Mouse (Mus musculus): ENCODE data around the gene Sgms1.

Sgms1 gene

DNA sequence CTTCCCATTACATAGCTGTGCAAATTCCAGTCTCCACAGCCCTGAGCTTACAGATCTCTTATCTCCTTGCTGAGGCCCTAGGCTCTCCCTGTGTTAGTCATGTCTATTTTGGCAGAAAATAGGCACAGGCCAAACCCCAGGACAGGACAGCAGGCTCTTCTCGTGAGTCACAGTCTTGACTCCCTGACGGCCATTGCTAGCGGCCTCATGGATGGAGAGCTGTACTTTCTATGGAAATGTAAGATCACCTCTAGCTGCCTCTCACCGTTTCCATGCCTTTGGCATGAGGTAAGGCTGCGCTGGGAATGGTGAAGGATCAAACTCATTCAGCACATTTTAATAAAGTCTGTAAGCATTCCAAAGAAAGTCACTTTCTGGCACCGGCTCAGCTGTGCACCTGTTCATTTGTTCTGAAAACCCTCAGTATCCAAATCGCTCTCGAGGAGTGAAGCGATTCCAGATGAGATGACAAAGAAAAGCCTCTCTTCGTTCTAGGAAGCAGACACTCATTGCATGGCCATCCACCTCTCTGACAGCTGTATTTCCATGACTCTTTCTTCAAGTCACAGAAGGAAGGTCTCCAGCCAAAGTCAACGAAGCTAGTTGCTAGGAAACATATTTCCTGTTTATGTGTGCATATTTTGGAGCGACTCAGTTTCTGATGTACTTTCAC is 97.3 kb downstream of the Sgms1 start:
- peak; percentile 57 to 66 for DNase-seq

DNA sequence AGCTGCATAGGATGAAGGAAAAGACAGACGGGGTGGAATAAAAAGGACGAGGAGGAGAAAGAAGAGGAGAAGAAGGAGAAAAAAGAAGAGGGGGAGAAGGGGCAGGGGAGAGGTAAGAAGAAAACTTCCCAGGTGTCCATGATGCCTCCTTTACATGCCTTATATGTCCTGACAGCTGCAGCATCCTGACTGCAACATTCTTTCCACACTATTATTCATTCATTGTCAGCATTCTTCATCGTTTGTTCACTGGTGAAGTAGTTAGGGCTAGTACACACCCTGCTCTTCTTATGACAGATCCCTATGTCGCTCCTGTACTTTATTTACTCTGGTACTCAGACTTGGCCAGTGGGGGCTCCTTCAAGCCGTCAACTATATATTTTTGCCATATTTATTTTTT is 98.4 kb downstream of the Sgms1 start:
- DNase-seq, result no peak

DNA sequence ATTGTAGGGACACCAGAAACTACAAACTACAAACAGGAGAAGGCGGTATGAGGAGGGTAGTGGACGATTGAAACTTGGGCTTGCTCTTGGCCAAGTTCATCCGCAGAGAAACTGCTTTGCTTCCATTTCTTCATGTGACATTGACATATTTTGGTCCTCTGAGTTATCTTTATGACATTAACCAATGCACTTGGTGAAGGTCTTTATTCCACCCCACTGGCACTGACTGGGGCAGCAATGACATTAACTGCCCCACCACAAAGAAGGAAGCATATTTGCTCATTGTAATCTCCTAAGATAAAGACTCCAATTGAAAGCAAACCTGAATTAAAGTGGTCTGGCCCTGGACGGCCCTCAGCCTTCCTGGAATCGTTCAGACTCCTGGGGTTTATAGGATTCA is 100.6 kb downstream of the Sgms1 start:
- DNase-seq, result no peak

DNA sequence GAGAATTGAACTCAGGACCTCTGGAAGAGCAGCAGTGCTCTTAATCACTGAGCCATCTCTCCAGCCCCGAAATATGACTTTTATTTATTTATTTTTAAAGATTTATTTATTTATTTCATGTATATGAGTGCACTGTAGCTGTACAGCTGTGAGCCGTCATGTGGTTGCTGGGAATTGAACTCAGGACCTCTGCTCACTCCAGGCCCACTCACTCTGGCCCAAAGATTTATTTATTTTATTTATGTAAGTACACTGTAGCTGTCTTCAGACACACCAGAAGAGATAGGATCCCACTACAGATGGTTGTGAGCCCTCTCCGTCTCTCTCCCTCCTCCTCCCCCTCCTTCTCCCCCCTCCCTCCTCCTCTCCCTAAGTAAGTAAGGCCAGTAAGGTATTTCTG is 101.7 kb downstream of the Sgms1 start:
- DNase-seq, result no peak

DNA sequence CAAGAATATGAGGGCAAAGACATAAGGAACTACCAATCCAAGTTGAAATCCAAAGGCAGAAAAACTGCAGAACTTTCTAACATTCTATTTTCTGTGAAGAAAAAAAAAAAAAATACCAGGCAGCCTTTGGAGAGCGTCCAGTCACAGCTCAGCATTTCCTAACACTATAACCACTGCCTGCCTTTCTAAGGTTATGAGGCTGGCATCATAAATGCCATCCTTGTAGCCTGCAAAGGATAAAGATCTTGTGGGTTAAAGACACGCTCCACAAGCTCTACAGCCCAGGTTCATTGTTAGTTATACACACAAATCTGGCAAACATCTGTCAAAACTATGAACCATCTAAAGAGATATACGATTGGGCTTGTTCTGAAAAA is 104.1 kb downstream of the Sgms1 start:
- DNase-seq, result no peak

DNA sequence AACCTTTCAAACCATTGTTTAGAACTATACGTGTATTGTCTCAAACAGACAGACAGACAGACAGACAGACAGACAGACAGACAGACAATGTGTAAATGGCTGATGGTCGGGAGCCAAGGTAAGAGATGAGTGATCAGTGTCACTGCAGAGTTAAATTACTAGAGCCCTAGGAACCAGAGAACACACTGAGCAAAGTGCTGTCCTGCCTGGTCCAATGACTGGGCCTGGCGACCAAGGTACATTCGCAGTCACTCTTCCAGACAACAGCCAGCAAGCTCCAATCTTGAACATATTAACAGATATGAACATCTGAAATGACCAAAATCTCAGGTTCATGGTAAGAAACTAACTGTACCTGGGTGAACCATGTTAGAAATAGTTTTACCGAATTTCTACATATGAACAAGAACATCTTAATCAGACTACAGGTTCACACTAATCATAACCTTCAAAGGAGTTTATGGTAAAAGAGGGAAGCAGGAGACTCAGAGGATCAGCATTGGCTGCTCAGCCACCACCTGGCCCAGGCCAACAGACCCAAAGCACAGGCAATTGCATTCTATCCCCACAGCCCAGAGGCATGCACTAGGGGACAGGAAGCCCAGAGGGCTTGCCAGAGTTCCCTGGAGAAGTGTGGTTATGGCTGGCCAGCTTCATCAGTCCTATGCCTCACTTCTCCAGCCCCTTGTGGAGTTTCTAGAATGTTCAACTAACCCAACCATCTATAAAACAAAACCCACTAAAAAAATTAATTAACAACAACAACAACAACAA is 104.6 kb downstream of the Sgms1 start:
- no peak for DNase-seq

DNA sequence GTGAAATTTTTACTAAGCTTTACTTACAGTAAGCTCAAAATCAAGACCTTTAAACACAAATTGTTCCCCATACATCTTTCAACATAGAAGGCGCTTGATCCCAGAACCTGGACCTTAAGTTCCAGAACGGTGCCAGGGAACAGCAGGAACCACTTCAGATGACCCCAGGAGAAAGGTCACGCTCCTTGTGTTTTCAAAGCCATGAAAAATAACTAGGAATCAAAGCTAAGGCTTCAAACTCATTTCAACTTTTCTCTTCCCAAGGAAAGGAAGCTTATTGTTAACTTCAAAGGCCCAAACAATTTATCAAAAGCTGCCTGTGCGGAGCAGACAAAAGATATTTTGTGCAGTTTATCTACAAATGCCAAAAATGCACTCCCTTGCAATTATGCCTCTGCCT is 107.6 kb downstream of the Sgms1 start:
- no peak for DNase-seq

DNA sequence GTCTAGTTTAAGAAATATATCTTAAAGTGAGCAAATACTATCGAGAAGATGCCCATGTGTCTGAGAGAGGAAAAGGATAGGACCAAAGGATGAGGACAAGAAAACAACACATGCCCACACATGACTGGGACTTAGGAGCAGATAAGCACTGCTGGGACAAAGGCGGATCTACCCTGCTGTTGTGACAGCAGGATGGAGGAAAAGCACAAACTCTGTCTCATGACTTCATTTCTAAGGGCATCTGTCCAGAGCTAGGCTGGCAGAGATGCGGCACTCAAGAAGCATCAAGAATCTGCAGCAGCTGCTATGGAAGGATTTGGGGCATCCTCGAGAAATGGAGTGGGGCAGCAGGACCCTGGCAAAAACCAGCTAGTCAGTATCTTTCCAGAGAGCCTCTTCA is 109.1 kb downstream of the Sgms1 start:
- DNase-seq, result no peak

DNA sequence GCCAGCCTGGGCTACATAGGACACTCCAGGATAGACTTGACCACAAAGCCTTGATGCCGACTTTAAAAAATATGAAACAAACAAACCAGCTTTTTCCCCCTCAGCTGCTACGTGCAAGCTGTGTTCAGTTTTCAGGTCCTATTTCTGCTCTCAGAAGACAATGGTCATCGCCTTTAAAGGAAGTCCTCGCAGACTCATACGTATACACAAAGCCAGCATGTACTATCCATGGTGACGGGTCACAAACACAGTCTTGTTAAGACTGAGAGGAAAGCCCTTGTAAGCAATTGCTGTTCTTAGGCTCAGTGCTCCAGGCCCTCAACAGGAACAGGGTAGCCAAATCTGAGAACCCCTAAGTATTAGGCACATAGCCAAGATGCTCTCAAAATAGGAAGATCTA is 110.1 kb downstream of the Sgms1 start:
- no peak for DNase-seq

DNA sequence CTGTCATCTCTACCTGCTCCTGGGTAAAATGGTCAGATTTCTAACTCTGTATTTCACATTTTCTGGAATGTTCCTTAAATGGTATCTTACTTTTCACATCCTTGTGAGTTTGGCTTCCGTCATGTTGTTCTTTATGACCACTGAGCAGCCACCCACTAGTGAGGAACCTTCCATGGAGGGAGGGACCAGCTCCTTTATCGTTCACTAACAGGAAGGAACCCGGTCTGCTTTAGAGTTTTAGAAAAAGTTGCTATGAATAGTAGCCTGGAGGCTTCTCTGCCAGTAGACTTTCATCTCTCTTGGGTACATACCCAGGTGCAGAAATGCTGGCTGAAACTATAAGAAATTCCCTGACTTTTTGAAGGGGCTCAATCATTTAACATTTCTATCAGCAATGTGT is 111.6 kb downstream of the Sgms1 start:
- no peak for DNase-seq

DNA sequence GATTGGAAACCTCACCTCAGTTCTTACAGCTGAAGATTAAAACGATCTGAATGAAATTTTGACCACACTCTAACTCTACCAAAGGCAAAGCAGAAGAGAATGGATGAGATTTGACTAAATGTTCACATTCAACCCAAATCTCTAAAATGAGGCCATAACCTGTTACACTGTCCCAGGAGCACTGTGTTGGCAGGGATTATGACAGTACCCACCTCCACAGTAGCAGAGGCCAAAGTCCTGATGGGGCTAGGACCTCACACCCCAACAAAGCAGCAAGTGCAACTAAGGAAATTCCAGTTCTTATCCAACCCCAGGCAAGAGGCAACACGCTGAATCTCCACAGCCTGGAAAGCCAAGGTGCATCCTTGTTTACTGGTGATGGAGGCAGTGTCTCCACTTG is 112.2 kb downstream of the Sgms1 start:
- no peak for DNase-seq

DNA sequence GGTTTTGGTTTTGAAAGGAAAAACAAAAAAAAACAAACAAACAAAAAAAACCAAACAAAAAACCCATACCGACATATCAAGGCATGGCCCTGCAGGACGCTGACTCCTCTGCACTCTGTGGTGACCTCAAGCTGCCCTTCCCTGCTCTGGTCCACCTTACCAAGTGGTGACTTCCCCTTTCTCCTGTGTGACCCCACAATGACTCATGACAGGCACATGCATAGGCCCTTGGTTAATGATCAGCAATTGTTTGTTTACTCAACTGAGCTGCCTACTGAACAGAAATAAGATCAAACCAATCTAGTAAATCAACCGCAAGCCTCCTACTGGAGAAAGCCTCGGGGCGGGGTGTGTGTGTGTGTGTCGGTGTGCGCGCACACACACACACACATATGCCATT is 112.7 kb downstream of the Sgms1 start:
- no peak for DNase-seq

DNA sequence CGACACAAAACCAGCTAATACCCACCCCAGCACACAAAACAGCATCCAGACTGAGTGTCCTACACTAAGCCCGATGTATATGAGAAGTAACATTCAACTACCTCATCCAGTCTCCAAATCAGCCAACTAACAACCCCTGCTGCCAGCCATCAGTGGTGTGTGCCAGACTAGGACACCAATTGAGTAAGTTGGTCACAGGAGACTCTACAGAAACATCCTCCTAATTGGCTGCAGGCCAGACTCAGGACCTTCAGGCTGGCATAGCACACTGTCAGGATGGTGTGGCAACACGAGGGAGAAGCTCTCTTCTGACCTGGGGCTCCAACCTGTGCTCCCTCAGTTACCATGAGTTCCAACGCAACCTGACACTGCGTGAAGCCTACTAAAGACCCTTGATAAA is 113.3 kb downstream of the Sgms1 start:
- DNase-seq, result peak in 1 of 2 experiments; percentile 47

DNA sequence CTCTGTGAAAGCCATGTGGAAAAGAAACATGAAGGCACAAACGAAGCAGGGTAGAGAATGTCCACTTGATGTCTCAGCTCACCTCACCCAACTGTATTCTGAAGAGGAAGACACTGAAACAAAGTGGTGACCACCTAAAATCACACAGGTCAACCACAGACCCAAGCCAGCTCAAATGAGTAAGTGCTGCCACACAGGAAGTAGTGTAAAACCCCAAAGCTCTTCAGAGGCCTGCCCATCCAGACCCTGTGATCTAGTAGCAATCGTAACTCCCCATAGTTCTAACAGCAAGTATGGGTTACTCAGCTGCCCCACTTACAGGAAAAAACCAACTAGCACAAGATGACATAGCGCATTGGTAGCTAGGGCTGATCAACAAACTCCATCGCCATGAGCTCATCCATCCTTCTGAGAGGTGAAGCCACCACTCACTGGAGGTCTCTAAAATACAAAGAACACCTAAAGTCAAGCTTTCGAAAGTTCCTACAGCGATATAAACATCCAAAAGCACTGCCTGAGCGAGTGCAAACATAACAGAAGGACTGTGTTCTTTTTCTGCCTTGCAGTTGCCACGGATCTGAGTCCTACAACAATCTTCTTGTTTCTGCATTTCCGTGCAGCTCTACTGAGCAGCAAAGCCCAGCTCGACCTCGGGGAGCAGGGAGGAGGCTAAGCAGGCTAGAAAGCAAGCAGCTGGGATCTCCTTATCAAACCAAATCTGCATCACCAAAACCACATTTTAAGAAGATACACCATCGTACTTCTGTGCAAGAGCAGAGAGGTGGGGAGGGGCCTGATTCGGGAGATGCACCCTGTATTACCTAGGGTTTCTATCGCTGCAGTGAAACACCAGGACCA is 114.2 kb downstream of the Sgms1 start:
- DNase-seq, result no peak

DNA sequence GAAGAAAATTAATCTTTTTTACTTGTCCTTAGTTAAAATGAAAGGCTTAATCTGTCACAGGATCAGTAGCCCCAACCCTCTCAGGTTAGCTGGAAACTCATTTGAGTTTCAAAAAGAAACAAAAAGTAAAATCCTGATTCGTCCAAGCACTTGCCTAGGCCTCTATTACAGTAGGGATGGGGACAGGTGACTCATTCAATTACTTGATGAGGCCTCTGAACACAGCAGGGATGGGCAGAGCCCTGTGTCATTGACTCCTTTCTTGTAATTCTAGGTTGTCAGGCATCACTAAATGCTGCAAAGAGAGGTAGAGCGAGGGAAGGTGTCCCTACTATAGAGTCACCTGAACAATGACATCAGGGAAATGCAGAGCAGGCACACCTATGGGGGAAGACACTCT is 115.4 kb downstream of the Sgms1 start:
- no peak for DNase-seq

DNA sequence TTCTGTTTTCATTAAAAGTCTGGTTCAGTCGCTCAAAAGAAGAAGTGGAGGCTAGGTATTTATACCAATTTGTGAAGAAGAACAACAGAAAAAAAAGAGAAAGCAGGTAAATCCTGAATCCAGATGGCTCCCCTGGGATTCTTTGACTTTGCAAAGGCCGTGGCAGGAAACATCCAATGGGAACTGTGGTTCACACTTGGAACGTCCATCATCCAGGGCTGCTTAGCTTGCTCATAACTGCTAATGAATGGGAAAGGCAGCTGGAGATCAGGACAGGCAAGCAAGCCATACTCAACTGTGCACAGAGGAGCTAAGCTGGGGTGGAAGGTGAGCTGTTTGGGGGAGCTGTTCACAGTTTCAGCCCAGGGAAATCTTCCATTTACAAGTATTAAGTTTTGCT is 115.8 kb downstream of the Sgms1 start:
- DNase-seq, result no peak

DNA sequence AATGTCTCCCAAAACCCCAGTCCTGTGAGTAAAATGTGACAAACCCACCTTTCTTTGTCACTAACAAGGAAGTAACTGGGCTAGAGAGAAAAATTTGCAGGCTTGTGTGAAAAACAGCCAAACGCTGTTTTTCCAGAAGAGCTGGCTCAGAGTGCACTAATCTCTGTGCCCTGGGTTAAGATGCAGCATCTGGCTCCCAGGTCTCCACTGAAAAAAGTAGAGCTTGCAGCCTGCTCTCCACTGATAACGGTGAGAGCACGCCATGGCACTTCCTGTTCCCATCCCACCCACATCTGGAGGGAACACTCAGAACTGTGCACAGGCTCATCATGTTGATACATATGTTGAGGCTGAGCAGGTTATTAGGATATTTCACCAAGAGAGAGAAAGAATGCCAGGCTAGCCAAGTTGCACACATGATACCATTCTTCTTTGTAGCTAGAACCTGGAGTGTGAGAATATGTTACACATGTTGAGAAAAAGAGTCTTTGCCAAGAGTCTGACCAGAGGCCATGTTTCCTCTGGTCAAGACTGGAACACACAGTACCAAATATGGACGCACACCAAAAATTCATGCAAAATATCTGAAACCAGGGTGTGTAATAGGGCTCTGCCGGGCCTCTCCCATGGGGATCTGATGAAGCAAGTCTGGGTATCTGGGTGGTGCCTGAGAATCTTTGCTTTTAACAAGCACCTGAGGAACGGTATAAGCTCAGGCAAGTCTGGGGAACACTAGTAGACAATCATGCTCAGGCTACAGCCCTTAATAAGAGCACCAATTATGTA is 116.8 kb downstream of the Sgms1 start:
- no peak for DNase-seq

DNA sequence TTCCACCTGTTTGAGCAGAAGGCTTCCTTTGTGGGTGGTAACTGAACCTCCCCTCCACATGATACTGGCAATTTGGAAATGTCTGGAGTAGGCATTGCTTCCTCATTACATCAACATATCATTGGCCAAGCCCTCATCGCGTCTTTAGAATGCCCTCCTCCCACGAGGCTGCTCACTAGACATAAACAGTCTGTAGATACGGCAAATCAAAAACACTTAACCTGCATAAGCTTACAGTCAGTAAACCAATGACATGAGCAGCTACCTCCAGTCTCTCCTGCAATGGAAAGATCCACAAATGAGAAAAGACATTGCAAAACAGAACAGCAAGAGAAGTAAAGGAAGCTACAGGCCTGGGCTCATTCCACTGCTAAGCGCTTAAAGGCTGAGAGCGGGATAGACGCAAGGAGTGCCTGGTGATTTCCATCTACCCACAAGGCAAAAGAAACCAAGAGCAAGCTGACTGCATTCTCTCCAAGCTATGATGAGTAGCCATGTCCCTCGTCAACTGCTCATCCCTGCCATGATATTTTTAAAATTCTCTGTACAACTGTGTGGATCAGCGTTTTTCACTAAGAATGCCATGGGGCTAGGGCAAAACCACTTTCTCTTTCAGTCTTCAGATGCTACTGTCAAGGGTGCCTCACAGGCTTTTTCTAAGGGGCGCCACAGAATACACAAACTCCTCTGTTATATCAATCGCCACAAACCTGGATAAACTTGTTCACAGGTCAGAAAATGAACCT is 117.9 kb downstream of the Sgms1 start:
- DNase-seq, result no peak

DNA sequence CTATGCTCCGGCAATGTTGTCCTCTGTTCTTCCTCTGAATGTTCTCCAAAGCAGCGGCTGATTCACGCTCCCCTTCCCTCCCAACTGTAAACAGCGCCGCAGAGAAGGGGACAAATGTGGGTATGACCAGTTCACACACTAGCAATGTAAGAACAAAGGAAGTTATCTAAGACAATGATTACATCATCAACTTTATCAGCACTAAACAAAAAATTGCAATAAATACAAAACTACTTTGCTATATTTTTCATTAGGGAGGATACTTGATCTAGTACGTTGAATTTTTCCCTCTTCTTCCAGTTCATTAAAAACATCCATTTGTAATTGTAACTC is 119.7 kb downstream of the Sgms1 start:
- DNase-seq, result no peak

DNA sequence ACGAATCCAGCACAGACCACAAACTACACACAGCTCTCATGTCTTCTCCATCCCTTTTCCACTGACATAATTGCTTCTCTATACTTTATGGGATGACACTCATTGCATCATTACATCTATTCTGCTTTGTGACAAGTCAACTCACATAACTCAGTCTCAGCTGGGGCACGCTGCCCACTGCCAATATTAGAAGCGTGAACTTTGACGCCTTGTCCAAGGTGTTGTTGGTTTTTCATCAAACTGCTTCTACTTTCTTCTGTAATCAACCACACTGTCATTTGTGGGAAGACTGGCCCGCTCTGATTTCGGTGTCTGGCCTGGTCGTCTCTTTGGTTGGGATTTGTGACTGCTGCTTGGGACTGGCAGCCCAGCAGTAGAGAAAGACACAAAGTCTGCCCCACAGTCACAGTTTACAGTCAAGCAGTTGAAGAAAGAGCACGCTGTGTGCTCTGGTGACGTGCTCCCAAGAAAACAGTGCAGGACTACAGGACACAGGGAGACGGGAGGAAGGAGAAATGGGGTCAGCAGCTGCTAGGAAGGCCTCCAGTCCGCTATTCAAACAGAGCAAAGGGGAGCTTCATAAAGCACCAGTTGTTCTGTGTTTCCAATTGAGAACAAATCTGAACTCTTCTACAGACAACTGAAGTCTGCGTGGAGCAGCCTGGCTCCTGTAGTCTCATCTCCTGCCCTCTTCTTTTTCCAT is 120.2 kb downstream of the Sgms1 start:
- no peak for DNase-seq

DNA sequence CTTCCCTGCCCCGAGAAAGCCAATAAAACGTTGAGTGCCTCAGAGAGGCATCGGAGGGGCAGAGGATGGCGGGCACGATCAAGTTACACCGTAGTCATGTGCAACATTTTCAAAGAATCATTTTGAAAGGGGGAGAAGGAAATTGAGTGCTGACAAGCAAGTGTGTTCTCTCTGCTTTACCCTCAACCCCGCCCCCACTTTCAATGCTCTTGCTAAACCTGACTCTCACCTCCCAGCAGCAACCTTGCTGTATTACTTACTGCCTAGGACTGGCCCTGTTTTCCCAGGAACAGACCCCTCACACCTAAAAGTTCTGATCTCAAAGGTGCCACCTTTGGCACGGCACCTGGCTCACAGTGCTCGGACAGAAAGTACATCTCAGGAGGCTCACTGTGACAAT is 121.0 kb downstream of the Sgms1 start:
- DNase-seq, result no peak

All from cerebellum, postnatal 25 days (tissue).